Mouse (Mus musculus) heart, embryonic 15.5 days (tissue): ENCODE data around the gene Apoa1. TPM values are rescaled to one million over a fixed set of nuclear protein-coding genes. Genes with fewer than 3 reads are reported as not detected.

Experiments
- ATAC-seq: fragments of 200-750 bp; cut with Nextera tagmentation; replicated peaks from 2 replicates; pipeline ENCODE4 v1.8.0; 2017; ENCODE audit warnings: low read depth, moderate TSS enrichment; ENCODE audit not compliant: insufficient number of reproducible peaks, insufficient read depth, low FRiP score
- H3K27ac ChIP-seq: fragments of 300-500 bp; sonication (generic); 2 replicates; pipeline ENCODE4 v1.5.1; 2015; ENCODE audit warnings: mild to moderate bottlenecking, inconsistent platforms
- H3K27me3 ChIP-seq: fragments of 300-500 bp; sonication (generic); 2 replicates; pipeline ENCODE4 v1.6.1; 2015; ENCODE audit warnings: inconsistent platforms
- H3K36me3 ChIP-seq: fragments of 300-500 bp; sonication (generic); 2 replicates; pipeline ENCODE4 v1.6.1; 2015; ENCODE audit warnings: mild to moderate bottlenecking, inconsistent platforms
- H3K4me1 ChIP-seq: fragments of 300-500 bp; sonication (generic); replicated peaks from 2 replicates; pipeline ENCODE4 v1.6.1; 2015; ENCODE audit warnings: inconsistent platforms
- H3K4me2 ChIP-seq: fragments of 300-500 bp; sonication (generic); 2 replicates; pipeline ENCODE4 v1.6.1; 2015; ENCODE audit warnings: inconsistent platforms, mild to moderate bottlenecking, moderate library complexity
- H3K4me3 ChIP-seq: fragments of 300-500 bp; sonication (generic); 2 replicates; pipeline ENCODE4 v1.5.1; 2015; ENCODE audit warnings: mild to moderate bottlenecking, inconsistent platforms
- H3K9ac ChIP-seq: fragments of 300-500 bp; sonication (generic); 2 replicates; pipeline ENCODE4 v1.6.1; 2015; ENCODE audit warnings: mild to moderate bottlenecking, inconsistent platforms
- H3K9me3 ChIP-seq: fragments of 300-500 bp; sonication (generic); replicated peaks from 2 replicates; pipeline ENCODE4 v1.6.1; 2016; ENCODE audit warnings: inconsistent platforms
- WGBS: fragments of 180-500 bp; shearing (Covaris S2); methylation state at CpG from one replicate; pipeline ENCODE4 v1.1.7; 2015; ENCODE audit warnings: mixed read lengths; 5-methylcytosine and 5-hydroxymethylcytosine counted together
- polyA plus RNA-seq: library from polyadenylated mRNA; unstranded; fragments of >200 nt; fragmentation: Nextera tagmentation; extraction: Ambion mirVana; gene quantifications from 2 replicates; pipeline ENCODE4 v1.2.1, GENCODE M21; 2015

The Apoa1 gene
- polyA plus RNA-seq, 1 experiment from 2014 or later = 3.9 TPM

DNA sequence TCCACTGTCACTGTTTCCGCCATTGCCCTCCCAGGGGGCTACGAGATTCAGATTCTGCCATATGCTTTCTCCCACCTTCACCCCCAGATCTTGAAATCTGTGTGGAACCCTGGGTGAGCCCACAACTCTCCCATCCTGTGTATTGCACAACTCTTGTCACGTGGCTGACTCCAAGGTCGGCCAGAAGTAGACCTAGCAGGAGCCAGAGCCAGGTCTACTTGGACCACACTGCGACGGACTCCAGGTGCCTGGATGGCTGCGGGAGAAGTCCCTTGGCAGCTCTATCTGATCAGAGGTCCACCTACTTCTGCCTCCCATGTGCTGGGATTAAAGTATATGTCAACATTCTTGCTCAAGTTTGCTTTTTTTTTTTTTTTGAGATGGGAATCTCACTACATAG is 32.8 kb downstream of the Apoa1 start:
- Histone ChIP-seq H3K27me3 (no peaks in the 10 kb centered on the region), H3K9me3 (no peaks in the 10 kb centered on the region), H3K4me3 (no peak overlapping the region), H3K27ac (no peak overlapping the region), H3K36me3 (no peaks in the 10 kb centered on the region), H3K4me2 (no peak overlapping the region), H3K4me1 (no peaks in the 10 kb centered on the region), H3K9ac (no peak overlapping the region)
- ATAC-seq = no peak
- WGBS = 72% methylated on average over 7 of the region's 7 CpGs

DNA sequence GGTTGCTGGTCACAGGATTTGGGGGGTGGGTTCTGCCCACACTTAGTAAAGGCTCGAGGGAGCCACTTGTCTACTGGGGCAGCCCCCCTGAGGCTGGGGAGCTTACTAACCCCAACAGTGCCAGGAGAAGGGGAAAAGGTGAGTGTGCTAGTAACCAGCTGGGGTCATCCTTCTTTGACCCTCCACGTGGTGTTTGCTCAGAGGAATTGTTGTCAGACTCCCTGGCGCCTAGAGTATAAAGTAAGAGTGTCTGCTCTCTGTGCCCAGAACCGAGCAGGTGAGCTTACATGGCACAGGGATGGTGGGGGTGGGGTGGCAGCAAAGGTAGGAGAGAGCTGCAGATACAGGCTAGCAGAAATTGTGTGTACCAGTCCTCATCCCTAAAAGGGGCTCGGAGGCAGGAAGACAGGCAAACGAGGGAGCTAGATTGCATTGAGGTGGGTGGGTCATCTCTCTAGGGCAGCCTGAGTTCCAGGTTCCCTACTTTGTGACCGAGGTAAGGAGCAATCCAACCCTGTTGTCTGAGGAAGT is 40.0 kb downstream of the Apoa1 start, which contains the start of gene Apoa5:
Gene Apoa5 (plus strand): TSS at position 291 of the 531 bp plus-strand sequence.
- ATAC-seq = no peak
- Histone ChIP-seq H3K9ac (no peak within 1 kb of the TSS), H3K27ac (no peak within 1 kb of the TSS), H3K4me2 (no peak within 1 kb of the TSS), H3K27me3 (peaks cover 30% of the 10 kb centered on the region), H3K4me1 (peaks cover 4% of the 10 kb centered on the region), H3K9me3 (no peaks in the 10 kb centered on the region), H3K36me3 (no peaks in the 10 kb centered on the region), H3K4me3 (no peak within 1 kb of the TSS)
- WGBS = 39% methylated on average over 7 of the region's 7 CpGs

- H3K27me3 ChIP-seq = peaks cover 30% of the 10 kb centered on the region
- no peak overlapping the region for H3K4me2 ChIP-seq
- H3K4me1 ChIP-seq = peaks cover 11% of the 10 kb centered on the region
- H3K36me3 ChIP-seq = no peaks in the 10 kb centered on the region
- no peak overlapping the region for H3K27ac ChIP-seq
- WGBS = 79% methylated on average over 5 of the region's 5 CpGs
- H3K9ac ChIP-seq = no peak overlapping the region
- no peaks in the 10 kb centered on the region for H3K9me3 ChIP-seq
- ATAC-seq = no peak
- H3K4me3 ChIP-seq = no peak overlapping the region
These were observed 40.7 kb downstream of the Apoa1 start for GRCm38 (mm10) chr9:46269125-46269524.

DNA sequence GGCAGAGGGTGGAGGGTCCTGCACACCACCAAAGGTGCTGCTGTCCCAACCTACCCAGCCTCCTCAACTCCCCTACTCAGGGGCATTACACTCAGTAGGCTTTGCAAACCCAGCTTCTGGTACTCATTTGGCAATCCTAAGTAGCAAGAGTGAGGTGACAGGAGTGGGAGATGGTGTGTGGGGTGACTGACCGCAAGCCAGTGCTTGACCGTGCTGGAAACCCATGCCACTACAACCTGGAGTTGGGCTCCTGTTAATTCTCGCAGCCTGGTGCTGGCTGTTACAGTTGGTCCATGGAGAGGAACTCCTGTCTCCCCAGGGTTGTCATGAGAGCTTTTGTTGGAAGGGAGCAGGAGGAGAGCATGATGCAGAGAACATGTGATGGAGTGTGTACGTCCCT is 42.4 kb downstream of the Apoa1 start:
- ATAC-seq = no peak
- no peak overlapping the region for H3K9ac ChIP-seq
- H3K27ac ChIP-seq = no peak overlapping the region
- 84% methylated on average over 4 of the region's 4 CpGs for WGBS
- no peaks in the 10 kb centered on the region for H3K9me3 ChIP-seq
- no peak overlapping the region for H3K4me2 ChIP-seq
- H3K36me3 ChIP-seq = peaks cover 13% of the 10 kb centered on the region
- no peak overlapping the region for H3K4me3 ChIP-seq
- peaks cover 30% of the 10 kb centered on the region for H3K27me3 ChIP-seq
- H3K4me1 ChIP-seq = peaks cover 13% of the 10 kb centered on the region

DNA sequence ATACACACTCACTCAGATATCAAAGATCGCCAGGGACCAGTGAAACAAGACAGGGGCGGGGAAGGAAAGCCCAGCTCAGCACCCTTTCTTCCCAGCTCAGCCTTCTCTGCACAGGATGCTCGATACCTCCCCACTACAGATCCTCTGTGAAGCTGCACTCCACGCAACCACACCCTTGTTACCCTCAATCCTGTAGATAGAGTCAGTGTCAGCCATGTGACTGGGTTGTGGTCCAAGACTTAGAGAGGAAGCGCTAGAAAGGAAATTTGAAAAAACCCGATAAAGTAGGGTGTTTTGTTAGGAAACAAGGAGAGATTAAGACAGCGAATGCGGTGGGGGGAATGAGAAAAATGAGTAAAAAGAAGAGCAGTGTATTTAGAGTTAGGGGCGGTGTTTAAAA is 43.7 kb downstream of the Apoa1 start:
- Histone ChIP-seq H3K9ac (no peak overlapping the region), H3K27ac (peak overlapping the region; percentile 72), H3K4me3 (0 out of 2 replicates have a peak overlapping the region, but pooled peaks have one; percentile 97), H3K36me3 (peaks cover 25% of the 10 kb centered on the region), H3K9me3 (no peaks in the 10 kb centered on the region), H3K4me1 (peaks cover 13% of the 10 kb centered on the region), H3K27me3 (peaks cover 30% of the 10 kb centered on the region), H3K4me2 (peak overlapping the region; percentile 89; the same call in 1 of the 2 replicates)
- ATAC-seq = peak; percentile 48; the same call in 1 of the 2 replicates
- 64% methylated on average over 9 of the region's 9 CpGs for WGBS

DNA sequence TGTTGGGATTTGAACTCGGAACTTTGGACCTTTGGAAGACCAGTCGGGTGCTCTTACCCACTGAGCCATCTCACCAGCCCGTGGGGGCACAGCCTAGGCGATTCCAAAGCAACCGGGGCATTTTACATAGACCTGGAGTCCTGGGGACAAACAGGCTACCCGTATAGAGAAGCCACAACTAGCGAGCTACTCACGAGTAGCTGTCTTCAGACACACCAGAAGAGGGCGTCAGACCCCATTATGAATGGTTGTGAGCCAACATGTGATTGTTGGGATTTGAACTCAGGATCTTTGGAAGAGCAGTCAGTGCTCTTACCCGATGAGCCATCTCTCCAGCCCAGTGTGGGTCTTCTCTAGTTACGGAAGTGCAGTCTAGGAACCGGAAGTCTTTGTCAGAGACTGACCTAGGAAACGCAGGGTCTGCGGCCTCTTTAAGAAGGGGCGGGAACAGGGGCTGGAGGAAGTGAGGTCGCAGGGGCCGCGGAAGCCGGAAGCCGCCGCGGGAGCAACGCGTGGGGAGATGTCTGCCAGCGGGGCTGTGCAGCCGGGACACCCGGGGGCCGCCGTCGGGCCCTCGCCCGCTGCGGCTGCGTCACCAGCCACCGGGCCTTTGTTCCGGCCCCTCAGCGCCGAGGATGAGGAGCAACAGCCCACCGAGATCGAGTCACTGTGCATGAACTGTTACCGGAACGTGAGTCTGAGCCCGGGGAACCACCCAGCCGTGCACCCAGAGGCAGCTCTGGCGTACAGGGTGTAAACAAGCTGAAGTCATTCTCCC is 44.5 kb downstream of the Apoa1 start, which contains the start of gene Zpr1:
Gene Zpr1 (plus strand): TSS at position 388 of the 778 bp plus-strand sequence.
- peaks cover 33% of the 10 kb centered on the region for H3K36me3 ChIP-seq
- no peaks in the 10 kb centered on the region for H3K9me3 ChIP-seq
- ATAC-seq = peak; percentile 92
- H3K4me3 ChIP-seq = peak within 1 kb of the TSS; percentile 97
- H3K4me2 ChIP-seq = peak within 1 kb of the TSS; percentile 89
- peak within 1 kb of the TSS; percentile 67 for H3K9ac ChIP-seq
- WGBS = 6% methylated on average over 37 of the region's 45 CpGs
- peak within 1 kb of the TSS; percentile 72 for H3K27ac ChIP-seq
- H3K27me3 ChIP-seq = peaks cover 29% of the 10 kb centered on the region
- peaks cover 13% of the 10 kb centered on the region for H3K4me1 ChIP-seq

- Histone ChIP-seq H3K36me3 (peaks cover 45% of the 10 kb centered on the region), H3K27ac (no peak overlapping the region), H3K4me2 (0 out of 2 replicates have a peak overlapping the region, but pooled peaks have one; percentile 89), H3K9me3 (no peaks in the 10 kb centered on the region), H3K27me3 (peaks cover 14% of the 10 kb centered on the region), H3K9ac (no peak overlapping the region), H3K4me1 (peaks cover 13% of the 10 kb centered on the region), H3K4me3 (0 out of 2 replicates have a peak overlapping the region, but pooled peaks have one; percentile 97)
- no peak for ATAC-seq
- 61% methylated on average over 9 of the region's 9 CpGs for WGBS
These were observed 46.1 kb downstream of the Apoa1 start for GRCm38 (mm10) chr9:46274494-46274893.

Other genes starting within 250 kb of the Apoa1 start
- gene Pafah1b2, start 215.9 kb upstream of the Apoa1 start, polyA plus RNA-seq = 105 and 124 TPM in 2 replicates
- 11.7 and 14.4 TPM in 2 replicates for gene Sik3, start 215.8 kb upstream of the Apoa1 start, polyA plus RNA-seq
- 0.36 TPM in 1 of 2 replicates, not detected in the other for gene Apoc3, start 7.1 kb downstream of the Apoa1 start, polyA plus RNA-seq
- 0.13 TPM in 1 of 2 replicates, not detected in the other for gene Apoa4, start 12.1 kb downstream of the Apoa1 start, polyA plus RNA-seq
- not detected in 2 replicates for gene Apoa5, start 40.1 kb downstream of the Apoa1 start, polyA plus RNA-seq
- 32.8 and 39.6 TPM in 2 replicates for gene Zpr1, start 44.5 kb downstream of the Apoa1 start, polyA plus RNA-seq
- gene Bud13, start 54.4 kb downstream of the Apoa1 start, polyA plus RNA-seq = 11.5 and 14.6 TPM in 2 replicates
- gene 4931429L15Rik, start 91.4 kb downstream of the Apoa1 start, polyA plus RNA-seq = not detected in 2 replicates